Mouse (Mus musculus) gastrocnemius, postnatal 14 days (tissue): Measurements from ENCODE around the gene Sema7a. TPM values are rescaled to one million over a fixed set of nuclear protein-coding genes. Genes with fewer than 3 reads are reported as not detected.

Experiments used
- DNase-seq: peaks from one replicate; pipeline ENCODE4 v3.0.0; 2021; ENCODE audit warnings: mixed read lengths
- intact Hi-C: fragments of 180-260 bp; cut with DNase I; formaldehyde crosslinking; loops from one replicate; pipeline ENCODE4 v1.15.1; 2025; ENCODE audit warnings: low total_unique reads
- long read RNA-seq, 2 experiments: library from polyadenylated mRNA; stranded (forward); transcript quantifications; one replicate each; pipeline ENCODE4 v2.0.0; 2021
- total RNA-seq, 2 experiments: library from RNA; stranded (reverse); gene quantifications; 2 replicates each; pipeline ENCODE4 v1.2.3; 2021

The Sema7a gene
- total RNA-seq = 10 to 100 TPM; 16.8 to 21.0 TPM
- long read RNA-seq, experiment 1, partial matches to known transcripts = 0 of 4 reads
- long read RNA-seq, experiment 1, other reads (novel, unspliced or antisense) = 2 of 4 reads
- long read RNA-seq, experiment 2, partial matches to known transcripts = 0 of 4 reads
- long read RNA-seq, experiment 2, other reads (novel, unspliced or antisense) = 4 of 4 reads

DNA sequence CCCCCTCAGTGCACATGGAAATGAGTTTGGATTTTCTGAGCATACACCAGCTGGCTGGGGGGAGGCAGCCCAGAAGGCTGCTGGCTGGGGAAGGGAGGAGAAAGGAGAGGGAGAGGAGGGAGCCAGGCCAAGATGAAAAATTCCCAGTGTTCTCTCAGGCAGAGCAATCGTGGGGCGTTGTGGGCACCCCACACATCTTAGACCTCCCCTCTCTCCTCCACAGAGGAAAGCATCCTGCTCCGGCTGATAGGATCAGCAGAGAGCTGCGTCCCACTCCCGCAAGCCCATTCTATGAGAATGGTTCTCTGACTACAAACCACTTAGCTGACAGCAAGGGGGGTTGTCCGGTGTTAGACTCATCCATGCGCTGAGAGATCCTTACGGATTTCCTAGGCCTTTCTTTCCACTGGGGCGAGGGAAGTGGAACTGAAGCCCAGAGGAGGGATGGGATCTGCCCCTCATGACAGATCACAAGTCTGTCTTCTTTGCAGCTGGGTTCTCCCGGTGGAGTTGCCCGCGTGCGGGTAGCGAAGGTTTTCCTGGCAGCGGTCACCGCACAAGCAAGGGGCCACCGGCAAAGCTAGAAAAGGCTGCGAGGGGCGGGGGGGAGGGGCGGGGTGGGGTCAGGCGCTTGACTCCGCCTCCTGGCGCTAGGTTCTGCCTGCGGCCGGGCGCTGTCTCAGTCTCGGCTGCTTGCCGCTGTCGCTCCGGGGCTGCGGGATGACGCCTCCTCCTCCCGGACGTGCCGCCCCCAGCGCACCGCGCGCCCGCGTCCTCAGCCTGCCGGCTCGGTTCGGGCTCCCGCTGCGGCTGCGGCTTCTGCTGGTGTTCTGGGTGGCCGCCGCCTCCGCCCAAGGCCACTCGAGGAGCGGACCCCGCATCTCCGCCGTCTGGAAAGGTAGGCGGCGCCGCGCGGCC lies at the start of gene Sema7a:
Sema7a (plus strand) TSS at position 682 of the 918 bp plus-strand sequence.
- DNase-seq = peak; percentile 81
- intact Hi-C loops = loop anchor here (10.0 kb wide), 1 partner anchor 75 kb away; no protein-coding TSS in a partner anchor

DNA sequence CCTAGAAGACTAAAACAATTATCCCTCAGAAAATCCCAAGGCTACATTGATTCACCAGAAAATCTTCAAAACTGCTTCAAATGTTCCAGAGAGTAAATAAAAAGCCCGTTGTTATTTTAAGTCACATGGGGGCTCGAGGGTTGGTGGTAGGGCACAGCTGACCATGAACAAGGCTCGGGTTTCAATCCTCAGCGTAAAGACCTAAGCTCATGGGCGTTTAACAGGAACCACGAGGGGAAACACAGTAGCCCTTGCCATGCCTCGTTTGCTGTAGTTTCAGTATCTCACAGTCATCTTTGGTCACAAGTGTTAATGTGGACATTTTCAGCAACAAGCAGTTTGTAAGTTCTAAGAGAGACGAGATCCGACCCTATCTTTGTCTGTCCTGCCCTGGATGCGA lies 39.4 kb upstream of the Sema7a start:
- no peak for DNase-seq
- intact Hi-C loops = no loop called here

DNA sequence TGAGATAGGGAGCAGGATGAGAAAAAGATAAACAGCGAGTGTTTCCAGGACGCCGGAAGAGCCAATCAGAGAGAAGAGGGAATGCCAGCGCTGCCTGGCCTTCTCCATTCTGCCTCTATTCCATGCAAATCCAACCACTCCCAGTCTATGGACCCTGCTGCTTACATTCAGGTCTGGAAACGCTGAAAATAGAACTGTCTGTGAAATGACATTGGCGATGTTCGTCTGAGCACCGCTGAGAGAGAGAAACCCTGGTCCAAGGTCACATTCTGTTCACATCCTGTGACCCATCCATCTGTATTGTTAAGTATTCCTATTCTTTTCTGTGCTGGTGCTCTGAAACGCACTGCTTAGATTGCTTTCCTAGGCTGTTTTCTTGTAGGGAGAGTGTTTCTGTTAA lies 38.7 kb upstream of the Sema7a start:
- no peak for DNase-seq
- intact Hi-C loops = no loop called here

DNA sequence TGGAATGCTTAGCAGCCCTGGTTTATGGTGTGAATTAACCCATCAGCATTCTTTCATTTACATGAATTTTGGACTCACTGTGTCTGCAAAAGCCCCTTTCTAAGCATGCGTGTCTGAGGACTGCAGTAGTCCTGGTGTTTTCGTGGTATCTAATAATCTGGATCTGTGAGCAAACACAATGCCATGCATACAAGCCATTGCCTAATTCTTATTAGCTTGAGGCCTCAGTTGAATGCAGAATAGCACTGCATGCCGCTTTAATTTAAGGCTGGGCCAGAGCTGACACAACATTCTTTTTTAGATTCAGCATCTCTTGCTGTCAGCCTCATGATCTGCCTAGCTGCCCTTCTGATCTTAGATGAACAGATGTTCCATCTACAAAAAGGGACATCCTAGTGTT lies 38.3 kb upstream of the Sema7a start:
- intact Hi-C loops = no loop called here
- no peak for DNase-seq

DNA sequence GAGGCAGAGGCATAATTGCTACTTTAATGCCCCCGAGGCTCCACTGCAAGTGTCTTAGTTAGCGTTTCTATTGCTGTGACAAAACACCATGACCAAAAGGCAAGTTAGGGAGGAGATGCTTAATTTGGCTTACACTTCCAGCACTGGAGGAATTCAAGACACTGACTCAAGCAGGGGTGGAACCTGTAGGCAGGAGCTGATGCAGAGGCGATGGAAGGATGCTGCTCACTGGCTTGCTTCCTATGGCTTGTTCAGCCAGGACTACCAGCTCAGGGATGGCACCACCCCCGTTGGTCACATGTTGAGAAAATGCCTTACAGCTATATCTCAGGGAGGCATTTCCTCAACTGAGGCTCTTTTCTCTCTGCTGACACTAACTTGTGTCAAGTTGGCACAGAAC lies 37.8 kb upstream of the Sema7a start:
- intact Hi-C loops = no loop called here
- DNase-seq = no peak

DNA sequence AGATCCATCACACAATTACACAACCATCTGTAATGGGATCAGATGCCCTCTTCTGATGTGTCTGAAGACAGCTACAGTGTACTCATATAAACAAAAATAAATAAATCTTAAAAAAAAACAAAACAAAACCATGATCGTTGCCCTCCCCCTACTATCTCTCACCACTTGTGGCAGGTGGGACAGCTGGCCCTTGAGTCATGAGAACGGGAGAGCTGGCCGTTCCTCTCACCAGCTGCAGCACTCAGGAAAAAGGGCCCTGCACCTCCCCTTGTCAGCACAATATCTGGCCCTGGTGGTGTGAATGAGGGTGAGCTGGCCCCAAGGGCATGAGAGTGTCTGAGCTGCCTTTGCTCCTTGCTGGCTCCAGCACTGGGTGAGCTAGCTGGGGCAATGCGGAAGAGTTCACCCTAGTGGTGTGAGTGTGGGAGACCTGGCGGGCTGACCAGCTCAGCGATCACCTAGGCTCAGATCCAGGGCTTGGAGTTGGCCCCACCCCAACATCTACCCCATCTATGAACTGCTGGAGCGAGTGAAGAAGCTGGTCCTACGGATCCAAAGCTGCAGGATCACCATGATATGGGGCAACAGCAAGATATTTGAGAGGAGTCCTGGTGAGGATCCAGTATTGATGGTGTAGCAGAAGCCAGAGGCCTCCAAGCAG lies 36.2 kb upstream of the Sema7a start:
- intact Hi-C loops = no loop called here
- DNase-seq = peak; percentile 8

DNA sequence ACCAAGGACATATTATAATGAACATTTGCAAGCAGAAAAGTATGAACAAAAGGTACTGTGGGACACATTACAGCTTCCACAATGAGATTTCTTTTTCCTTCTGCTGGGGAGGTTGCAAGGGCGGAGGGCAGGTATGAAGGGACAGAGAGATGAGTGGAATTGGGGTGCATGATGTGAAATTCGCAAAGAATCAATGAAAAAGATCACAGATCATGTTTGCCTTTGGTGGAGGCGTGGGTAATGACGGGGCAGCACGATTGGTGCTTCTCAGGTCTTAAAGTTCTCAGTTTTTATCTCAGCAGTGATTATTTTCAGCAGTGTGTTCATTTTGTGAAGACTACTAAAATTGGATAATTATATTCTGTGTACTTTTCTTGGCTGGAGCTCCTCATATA lies 35.7 kb upstream of the Sema7a start:
- DNase-seq = no peak
- intact Hi-C loops = no loop called here

DNA sequence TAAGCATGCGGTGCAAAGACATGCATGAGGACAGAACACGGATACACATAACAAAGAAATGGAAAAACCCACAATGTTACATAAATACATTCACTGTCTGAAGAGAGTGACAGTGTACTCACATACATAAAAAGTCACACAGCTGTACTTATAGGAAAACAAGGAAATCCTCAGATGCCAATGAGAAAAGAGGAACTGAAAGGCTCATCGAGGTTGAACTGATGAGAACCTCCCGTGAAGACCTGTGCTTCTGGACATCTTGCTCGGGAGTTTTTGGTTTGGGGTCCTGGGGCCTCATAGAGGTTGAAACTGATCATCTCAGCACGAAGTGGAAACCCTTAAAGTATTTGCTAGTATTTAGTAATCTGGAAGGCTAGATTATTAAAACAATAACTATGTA lies 32.7 kb upstream of the Sema7a start:
- DNase-seq = no peak
- intact Hi-C loops = no loop called here

DNA sequence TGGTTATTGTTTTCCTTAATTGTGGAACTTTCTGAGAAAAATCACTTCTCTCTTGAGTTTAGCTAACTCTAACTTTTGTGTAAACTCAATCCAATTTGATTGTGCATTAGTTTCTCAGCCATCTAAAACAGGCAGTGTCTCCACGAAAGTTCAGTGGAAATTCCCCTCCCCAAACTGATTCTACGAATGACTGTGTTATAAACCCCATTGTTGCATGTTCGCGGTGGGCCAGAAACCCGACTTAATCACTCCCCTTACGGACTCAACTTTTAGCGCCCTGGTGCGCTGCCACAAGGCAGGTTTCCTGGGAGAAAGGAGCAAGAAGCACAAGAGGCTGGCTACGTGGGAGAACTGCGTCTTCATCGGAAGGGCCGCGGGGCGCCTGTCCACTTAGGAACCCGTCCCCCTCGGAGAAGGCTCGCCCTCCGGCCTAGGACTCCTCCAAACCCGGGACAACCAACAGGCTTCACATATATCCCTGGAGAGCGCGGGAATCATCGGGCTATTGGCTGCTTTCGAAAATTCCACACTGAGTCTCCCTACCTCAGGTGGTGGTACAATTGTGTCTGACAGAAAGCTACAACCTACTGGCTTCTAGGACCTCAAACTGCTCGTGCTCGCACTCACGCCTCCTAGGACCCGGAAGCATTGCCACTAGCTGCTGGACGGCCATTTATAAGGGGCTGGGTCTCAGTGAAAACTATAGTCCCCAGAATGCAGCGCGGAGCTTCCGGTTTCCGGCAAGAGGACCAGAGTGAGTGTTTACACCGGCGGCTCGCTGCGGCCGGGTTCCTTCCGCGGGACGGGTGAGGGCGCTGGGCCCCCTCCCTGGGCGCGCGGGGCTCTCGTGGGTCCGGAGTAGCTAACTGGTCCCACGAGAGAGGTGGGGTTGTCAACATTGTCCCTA lies 29.4 kb upstream of the Sema7a start, which contains the start of gene Ubl7:
Ubl7 (plus strand) TSS at position 726 of the 907 bp plus-strand sequence.
- intact Hi-C loops = no loop called here
- DNase-seq = peak; percentile 90

DNA sequence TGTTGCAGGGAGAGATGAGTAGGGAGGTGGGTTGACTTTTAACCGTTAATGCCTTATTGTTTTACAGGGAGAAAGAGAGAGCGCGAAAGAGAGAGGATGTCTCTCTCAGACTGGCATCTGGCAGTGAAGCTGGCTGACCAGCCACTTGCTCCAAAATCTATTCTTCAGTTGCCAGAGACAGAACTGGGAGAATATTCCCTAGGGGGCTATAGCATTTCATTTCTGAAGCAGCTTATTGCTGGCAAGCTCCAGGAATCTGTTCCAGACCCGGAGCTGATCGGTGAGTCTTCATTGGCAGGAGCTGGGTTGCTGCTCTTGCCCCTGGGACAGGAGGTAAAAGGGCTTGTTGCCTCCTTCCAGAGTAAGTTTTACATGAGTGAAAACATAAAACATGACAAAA lies 27.3 kb upstream of the Sema7a start:
- intact Hi-C loops = no loop called here
- DNase-seq = no peak

DNA sequence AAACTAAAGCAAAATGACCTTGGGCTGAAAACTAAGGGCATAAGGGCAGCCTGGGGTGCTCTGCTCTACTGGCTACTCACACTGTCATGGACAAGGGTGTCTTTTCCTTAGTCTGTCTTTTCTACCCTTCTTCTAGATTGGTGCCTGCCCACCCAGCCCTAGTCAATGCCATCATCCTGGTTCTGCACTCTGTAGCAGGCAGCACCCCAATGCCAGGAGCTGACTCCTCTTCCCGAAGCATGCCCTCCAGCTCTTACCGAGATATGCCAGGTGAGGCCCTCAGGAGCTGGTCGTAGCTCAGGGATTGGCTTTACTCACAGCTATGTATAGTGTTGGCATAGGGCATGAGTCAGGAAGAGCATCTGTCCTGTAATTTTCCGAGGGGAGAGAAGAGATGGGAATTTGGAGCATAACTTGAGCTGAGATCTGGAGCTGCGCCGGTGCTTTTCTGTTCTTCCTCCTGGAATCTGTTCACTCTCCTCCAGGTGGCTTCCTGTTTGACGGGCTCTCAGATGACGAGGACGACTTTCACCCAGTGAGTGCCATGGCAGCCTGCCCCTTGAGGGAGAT lies 18.3 kb upstream of the Sema7a start:
- intact Hi-C loops = no loop called here
- no peak for DNase-seq

DNA sequence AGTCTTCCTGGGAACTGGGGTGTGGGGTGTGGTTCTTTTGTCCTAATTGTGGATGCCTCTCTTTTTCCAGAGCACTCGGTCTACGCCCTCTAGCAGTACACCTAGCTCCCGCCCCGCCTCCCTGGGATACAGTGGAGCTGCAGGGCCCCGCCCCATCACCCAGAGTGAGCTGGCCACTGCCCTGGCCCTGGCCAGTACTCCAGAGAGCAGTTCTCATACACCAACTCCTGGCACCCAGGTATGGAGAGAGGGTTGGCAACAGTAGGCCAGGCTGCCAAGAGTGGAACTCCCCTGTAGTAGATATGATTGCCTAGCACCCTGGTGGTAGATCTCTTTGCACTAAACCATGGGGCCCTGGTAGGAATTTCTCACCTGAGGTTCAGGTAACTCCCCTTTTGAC lies 17.5 kb upstream of the Sema7a start:
- no peak for DNase-seq
- intact Hi-C loops = no loop called here

DNA sequence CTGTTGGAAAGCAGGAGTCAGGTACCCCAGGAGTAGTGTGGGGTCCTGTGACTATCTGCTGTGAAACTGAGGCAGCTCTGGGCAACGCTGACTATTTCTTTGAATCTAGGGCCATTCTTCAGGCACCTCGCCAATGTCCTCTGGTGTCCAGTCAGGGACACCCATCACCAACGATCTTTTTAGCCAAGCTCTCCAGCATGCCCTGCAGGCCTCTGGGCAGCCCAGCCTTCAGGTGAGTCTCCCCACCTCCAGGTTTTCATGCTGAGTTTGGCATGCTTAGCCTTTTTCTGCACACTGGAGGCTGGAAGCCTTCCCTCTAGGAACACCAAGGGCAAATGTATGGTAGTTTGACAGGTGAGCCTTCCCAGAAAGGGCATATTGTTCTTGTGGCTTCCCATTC lies 16.9 kb upstream of the Sema7a start:
- DNase-seq = no peak
- intact Hi-C loops = no loop called here

DNA sequence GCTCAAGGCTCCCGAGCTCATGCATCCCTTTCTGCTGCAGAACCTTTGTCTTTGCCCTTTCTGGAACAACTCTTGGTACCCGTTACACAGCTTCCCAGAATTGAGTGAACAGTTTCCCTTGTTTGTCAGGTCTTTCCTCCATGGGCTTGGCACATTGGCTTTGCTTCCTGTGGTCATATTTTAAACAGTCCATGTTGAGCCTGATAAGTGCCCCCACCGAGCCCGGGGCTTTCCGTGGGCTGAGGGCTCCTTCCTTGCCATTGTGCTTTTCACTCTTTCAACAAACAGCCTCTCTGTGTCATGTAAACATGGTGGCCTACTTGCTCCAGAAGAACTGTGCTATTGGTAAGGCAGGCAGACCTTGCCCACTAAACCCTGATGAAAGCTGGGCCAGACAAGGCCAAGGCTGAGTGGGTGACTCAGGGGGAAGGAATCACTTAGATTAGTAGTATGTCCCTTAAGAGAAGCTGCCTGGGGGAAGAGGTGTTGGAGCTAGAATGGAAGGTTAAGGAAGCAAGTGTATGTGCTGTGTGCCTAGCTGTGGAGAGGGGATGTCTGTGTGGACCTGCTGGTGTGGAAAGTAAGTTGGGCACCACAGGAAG lies 8.6 kb upstream of the Sema7a start:
- intact Hi-C loops = loop anchor here (10.0 kb wide), 1 partner anchor 66 kb away; no protein-coding TSS in a partner anchor
- no peak for DNase-seq

DNA sequence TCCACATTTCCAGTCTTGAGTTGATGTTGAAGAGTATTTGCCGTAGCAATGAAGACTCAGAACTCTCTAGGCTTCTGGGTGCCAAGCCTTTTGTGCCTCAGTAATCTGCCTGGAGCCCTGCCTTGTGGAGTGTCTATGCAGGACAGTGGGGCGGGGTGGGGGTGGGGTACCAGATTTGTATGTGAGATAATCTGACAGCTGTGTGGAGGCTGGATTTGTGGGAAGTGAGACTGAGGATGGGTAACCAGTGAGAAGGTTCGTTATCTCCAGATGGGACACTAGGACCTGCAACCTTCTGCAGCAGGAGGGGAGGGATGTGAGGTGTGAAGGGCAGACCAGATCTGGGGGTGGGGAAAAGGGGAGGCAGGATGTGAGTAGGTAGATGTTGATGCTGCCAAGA lies 7.7 kb upstream of the Sema7a start:
- intact Hi-C loops = loop anchor here (10.0 kb wide), 1 partner anchor 67 kb away; no protein-coding TSS in a partner anchor
- DNase-seq = no peak

DNA sequence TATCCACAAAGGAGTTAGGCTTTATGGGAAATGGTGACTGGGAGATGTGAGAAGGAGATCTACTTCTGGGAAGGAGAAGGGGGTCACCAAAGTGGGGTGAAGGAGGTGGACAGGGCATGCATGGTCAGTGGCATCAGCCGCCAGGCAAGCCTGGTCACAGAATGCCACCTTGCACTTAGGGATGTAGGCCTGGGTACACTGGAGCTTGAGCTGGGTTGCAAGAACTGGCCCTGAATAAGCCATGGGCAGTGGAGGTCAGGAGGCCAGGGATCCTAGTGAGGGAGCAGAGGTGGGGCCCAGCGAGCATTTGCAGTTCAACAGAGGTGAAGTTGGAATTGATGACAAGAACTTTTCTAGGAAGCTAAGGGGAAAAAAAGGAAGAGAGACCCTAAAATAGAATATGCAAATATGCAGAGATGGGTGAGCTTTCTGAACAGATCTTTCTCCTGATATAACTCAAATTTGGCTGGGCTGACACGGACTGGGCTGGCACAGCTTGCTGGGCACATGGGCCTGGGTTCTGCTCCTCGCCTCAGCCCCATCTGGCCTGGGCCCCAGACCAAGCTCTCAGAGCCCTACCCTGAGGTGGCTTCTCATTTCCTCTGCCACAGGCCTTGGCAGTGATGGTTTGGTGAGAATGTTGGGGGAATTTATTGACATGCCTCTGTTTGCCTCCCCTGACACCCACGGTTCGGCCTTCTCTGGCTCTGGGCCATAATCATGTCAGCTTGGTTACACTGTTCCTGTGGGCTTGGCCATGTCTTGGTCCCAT lies 6.9 kb upstream of the Sema7a start:
- no peak for DNase-seq
- intact Hi-C loops = loop anchor here (10.0 kb wide), 1 partner anchor 68 kb away; no protein-coding TSS in a partner anchor

DNA sequence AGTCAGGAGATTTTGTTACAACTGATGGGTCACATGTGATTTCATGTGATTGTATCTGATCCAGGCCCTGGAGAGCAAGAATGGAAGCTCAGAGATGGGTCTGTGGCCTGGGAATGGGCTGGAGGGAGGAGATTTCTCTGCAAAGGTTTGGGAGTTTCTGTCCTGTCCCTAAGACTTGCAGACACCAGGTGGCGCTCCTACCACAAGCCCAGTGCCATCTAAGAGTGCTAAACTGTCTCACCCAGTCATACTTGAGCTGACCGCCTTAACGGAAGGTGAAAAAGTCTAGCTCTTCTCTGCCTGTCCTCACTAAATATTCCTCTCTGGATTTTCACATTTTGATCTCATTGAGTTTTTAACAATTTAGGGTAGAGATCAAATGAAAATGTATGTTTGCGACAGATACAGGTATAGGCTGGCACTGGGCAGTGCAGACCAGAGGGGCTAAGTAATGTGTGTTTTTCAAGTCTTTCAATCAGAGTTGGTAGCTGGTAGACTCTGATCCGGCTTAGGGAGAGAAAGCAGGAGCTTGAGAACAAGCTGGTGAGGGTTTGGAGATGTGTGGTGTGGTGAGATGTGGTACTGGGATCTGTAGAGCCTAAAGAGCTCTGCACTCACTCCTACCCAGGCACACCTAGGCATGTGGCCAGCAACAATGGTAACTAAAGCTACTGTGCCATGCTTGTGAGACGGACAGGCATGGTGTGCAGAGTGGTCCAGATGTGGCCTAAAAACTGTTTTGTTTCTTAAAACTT lies 4.1 kb upstream of the Sema7a start:
- DNase-seq = peak; percentile 88
- intact Hi-C loops = loop anchor here (2.0 to 10.0 kb wide), 3 partner anchors 57 to 71 kb away; no protein-coding TSS in a partner anchor
